Mouse (Mus musculus): ENCODE measurements around the gene Rhoq. TPM values are rescaled to one million over a fixed set of nuclear protein-coding genes. Genes with fewer than 3 reads are reported as not detected.
A peak's percentile ranks its signal among the peaks of the same experiment; 100 is the strongest.

Rhoq gene
- total and polyA plus RNA-seq, 2 experiments from 2014 or later = 5.9 to 51.7 TPM

DNA sequence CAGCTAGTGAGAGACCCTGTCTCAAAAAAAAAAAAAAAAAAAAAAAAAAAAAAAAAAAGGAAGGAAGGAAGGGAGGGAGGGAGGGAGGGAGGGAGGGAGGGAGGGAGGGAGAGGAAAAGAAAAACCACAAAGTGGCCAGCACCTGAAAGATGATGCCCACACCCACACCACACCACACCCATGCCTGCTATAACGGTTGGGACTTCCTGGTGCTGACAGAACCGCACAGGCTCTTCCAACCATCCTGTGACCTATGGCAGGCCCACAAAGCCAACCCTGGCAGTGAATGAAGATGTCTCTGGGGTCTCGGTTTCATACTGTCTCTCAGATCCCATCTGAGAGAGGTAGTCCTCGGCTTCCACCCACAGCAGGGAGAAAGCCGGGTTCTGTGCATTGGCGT lies 33.5 kb upstream of the Rhoq start:
- no peak overlapping the region for H3K4me3 ChIP-seq (ENCODE audit: low read length)
- no peak for ATAC-seq

DNA sequence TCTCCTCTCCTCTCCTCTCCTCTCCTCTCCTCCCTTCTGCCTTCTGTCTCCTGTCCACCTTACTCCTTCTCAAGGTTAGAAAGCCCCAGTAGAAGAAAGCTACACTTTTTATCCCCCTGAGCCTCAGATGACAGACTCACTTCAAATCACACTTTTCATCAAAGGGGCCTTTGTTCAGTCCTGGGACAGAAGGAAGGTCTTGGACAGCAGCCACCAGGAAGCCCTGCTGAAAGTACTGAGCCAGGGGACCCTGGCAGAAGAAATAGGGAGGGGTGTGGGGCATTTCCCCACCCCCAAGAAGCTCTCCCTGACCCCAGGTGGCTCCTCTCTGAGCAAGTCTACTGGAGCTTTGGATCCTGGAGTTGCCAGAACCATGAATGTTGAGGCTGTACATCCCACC lies 32.9 kb upstream of the Rhoq start:
- H3K27ac ChIP-seq = no peak overlapping the region; the same call in 1 of the 2 replicates
- no peak overlapping the region for H3K9ac ChIP-seq (replicated peaks; ENCODE audit: low read length)
- H3K4me2 ChIP-seq (ENCODE audit: low read depth, low read length) = no peak overlapping the region
- no peaks in the 10 kb centered on the region for H3K36me3 ChIP-seq (ENCODE audit: insufficient read depth, low read length)
- H3K4me1 ChIP-seq (ENCODE audit: insufficient read depth, low read length) = 0 out of 2 replicates have a peak, but pooled peaks cover 3% of the 10 kb centered on the region
- TF ChIP-seq CTCF (IDR thresholded peaks at IDR 0.05; ENCODE audit: low read depth) = no peak
- ATAC-seq = no peak
- no peak overlapping the region for H3K4me3 ChIP-seq (ENCODE audit: low read length)
- no peaks in the 10 kb centered on the region for H3K27me3 ChIP-seq (ENCODE audit: insufficient read depth, low read length)
- DNase-seq (ENCODE audit: low spot score) = peak; percentile 58
- peaks cover 4% of the 10 kb centered on the region; the same call in 1 of the 2 replicates for H3K9me3 ChIP-seq (ENCODE audit: low read length)

More for the DNA sequence above, 33.5 kb upstream of the Rhoq start:
- H3K27me3 ChIP-seq (ENCODE audit: insufficient read depth, low read length) = no peaks in the 10 kb centered on the region
- H3K4me2 ChIP-seq (ENCODE audit: low read depth, low read length) = no peak overlapping the region
- H3K9me3 ChIP-seq (ENCODE audit: low read length) = peaks cover 4% of the 10 kb centered on the region; the same call in 1 of the 2 replicates
- peak overlapping the region; percentile 54 for H3K27ac ChIP-seq
- no peak for TF ChIP-seq CTCF (IDR thresholded peaks at IDR 0.05; ENCODE audit: low read depth)
- DNase-seq (ENCODE audit: low spot score) = no peak
- no peaks in the 10 kb centered on the region for H3K36me3 ChIP-seq (ENCODE audit: insufficient read depth, low read length)
- H3K9ac ChIP-seq (replicated peaks; ENCODE audit: low read length) = no peak overlapping the region
- H3K4me1 ChIP-seq (ENCODE audit: insufficient read depth, low read length) = 0 out of 2 replicates have a peak, but pooled peaks cover 3% of the 10 kb centered on the region
- WGBS = 83% methylated on average over 6 of the region's 6 CpGs

DNA sequence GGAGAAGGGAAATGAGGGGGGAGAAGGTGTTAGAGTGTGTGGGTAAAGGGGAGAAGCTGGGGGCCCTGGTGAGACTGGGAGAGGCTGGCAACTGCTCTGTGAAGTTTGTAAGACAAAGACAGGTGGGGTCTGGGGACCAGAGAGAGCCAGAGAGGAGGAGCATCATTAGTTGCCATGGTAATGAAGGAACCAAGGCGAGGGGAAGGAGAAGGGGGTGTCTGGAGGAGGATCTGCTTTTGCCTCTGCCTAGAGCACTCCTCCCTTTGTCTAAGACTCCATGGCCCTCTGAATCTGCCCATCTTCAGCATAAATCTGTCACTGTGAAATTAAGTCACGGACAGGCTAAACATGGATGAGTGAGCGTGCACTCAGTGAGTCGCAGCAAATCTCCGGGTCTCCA lies 30.0 kb upstream of the Rhoq start:
- H3K27ac ChIP-seq = peak overlapping the region; percentile 45
- H3K9ac ChIP-seq (replicated peaks; ENCODE audit: low read length) = no peak overlapping the region

DNA sequence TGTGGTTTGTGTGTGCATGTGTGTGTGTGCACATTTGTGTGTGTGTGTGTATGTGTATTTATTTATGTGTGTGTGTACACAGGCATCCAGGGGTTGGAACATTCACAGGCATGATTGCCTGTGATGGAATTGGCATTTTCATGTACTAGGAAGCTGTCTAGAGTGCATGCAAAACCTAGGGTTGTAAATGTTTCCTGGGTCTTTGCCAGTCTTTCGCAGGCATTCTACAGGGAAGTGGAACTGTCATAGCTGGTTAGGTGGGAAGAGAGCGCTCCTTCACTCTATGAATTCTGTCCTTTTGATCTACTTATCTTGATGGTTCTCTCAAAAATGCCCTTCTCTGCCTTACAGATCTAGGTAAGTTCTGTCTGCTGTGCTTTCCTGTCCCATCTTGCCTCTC lies 25.8 kb upstream of the Rhoq start:
- Histone ChIP-seq H3K4me2 (ENCODE audit: low read depth, low read length) (peak overlapping the region; percentile 65), H3K4me1 (ENCODE audit: insufficient read depth, low read length) (no peaks in the 10 kb centered on the region), H3K9ac (replicated peaks; ENCODE audit: low read length) (no peak overlapping the region), H3K27ac (peak overlapping the region; percentile 66; the same call in 1 of the 2 replicates), H3K36me3 (ENCODE audit: insufficient read depth, low read length) (no peaks in the 10 kb centered on the region), H3K9me3 (ENCODE audit: low read length) (no peaks in the 10 kb centered on the region), H3K27me3 (ENCODE audit: insufficient read depth, low read length) (no peaks in the 10 kb centered on the region), H3K4me3 (ENCODE audit: low read length) (no peak overlapping the region)
- no peak for TF ChIP-seq CTCF (IDR thresholded peaks at IDR 0.05; ENCODE audit: low read depth)
- ATAC-seq (no peak), DNase-seq (ENCODE audit: low spot score) (peak; percentile 25)
- WGBS = 49% methylated on average over 2 of the region's 2 CpGs

More for the DNA sequence above, 30.0 kb upstream of the Rhoq start:
- WGBS = 22% methylated on average over 5 of the region's 5 CpGs
- Histone ChIP-seq H3K36me3 (ENCODE audit: insufficient read depth, low read length) (no peaks in the 10 kb centered on the region), H3K4me1 (ENCODE audit: insufficient read depth, low read length) (0 out of 2 replicates have a peak, but pooled peaks cover 3% of the 10 kb centered on the region), H3K4me2 (ENCODE audit: low read depth, low read length) (0 out of 2 replicates have a peak overlapping the region, but pooled peaks have one; percentile 22), H3K9me3 (ENCODE audit: low read length) (no peaks in the 10 kb centered on the region), H3K4me3 (ENCODE audit: low read length) (no peak overlapping the region), H3K27me3 (ENCODE audit: insufficient read depth, low read length) (no peaks in the 10 kb centered on the region)
- ATAC-seq (peak; percentile 70), DNase-seq (ENCODE audit: low spot score) (peak; percentile 62)
- no peak for TF ChIP-seq CTCF (IDR thresholded peaks at IDR 0.05; ENCODE audit: low read depth)

DNA sequence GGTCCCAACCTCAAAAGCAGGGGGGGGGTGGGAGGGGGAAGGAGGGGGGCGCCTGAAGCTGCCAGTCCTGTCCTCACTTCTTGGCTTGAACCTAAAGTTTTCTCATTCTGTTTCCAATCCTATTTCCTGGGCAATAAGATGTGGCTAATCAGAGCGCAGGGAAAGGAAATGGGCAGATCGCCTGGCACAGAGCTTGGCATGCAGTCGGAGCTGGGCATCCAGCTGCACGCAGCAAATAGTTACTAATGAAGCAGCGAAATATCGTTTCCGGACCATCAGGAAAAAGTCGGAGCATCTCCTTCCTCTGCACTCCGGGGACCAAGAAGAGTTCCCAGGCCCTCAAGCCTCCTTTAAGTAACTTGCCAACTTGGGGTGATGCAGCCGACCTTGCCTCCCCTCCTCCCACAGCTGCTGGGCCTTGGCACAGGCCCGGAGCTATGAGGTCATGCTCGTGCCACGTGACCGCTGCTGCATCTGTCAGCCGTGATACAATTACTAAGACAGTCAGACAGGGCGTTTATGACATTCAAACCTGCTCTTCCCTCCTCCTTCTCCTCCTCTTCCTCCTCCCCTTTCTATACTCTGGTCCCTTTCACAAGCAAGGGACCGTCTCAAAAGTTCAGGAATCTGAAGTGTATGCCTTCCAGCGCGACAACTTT lies 25.3 kb upstream of the Rhoq start:
- no peaks in the 10 kb centered on the region for H3K27me3 ChIP-seq (ENCODE audit: insufficient read depth, low read length)
- peak overlapping the region; percentile 30; the same call in 1 of the 2 replicates for H3K9ac ChIP-seq (replicated peaks; ENCODE audit: low read length)
- peak; percentile 85 for DNase-seq (ENCODE audit: low spot score)
- TF ChIP-seq CTCF (IDR thresholded peaks at IDR 0.05; ENCODE audit: low read depth) = no peak
- peak overlapping the region; percentile 66 for H3K27ac ChIP-seq
- 1% methylated on average over 19 of the region's 20 CpGs for WGBS
- peak; percentile 94 for ATAC-seq
- H3K4me1 ChIP-seq (ENCODE audit: insufficient read depth, low read length) = no peaks in the 10 kb centered on the region
- H3K9me3 ChIP-seq (ENCODE audit: low read length) = no peaks in the 10 kb centered on the region
- H3K36me3 ChIP-seq (ENCODE audit: insufficient read depth, low read length) = no peaks in the 10 kb centered on the region
- peak overlapping the region; percentile 65 for H3K4me2 ChIP-seq (ENCODE audit: low read depth, low read length)
- H3K4me3 ChIP-seq (ENCODE audit: low read length) = peak overlapping the region; percentile 37

DNA sequence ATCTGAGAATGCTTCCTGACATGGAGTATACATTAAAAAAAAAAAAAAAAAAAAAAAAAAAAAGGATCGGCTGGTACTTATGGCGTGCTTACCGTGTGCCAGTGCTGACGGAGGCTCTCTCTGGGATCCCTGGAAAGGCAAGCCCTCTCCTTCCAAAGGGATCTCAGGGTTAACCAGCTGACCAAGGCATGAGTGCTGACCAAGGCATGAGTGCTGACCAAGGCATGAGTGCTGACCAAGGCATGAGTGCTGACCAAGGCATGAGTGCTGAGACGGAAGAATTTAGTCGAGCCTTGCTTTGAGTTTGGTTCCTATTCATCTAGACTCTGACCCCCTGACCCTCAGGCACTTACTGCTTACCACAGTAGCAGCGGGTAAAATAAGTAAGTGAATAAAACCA lies 24.2 kb upstream of the Rhoq start:
- Histone ChIP-seq H3K27me3 (ENCODE audit: insufficient read depth, low read length) (no peaks in the 10 kb centered on the region), H3K27ac (no peak overlapping the region), H3K9me3 (ENCODE audit: low read length) (no peaks in the 10 kb centered on the region), H3K4me3 (ENCODE audit: low read length) (no peak overlapping the region), H3K4me1 (ENCODE audit: insufficient read depth, low read length) (no peaks in the 10 kb centered on the region), H3K4me2 (ENCODE audit: low read depth, low read length) (no peak overlapping the region), H3K36me3 (ENCODE audit: insufficient read depth, low read length) (no peaks in the 10 kb centered on the region), H3K9ac (replicated peaks; ENCODE audit: low read length) (no peak overlapping the region)
- no peak for TF ChIP-seq CTCF (IDR thresholded peaks at IDR 0.05; ENCODE audit: low read depth)
- ATAC-seq (no peak), DNase-seq (ENCODE audit: low spot score) (no peak)
- WGBS = 60% methylated on average over 7 of the region's 7 CpGs

DNA sequence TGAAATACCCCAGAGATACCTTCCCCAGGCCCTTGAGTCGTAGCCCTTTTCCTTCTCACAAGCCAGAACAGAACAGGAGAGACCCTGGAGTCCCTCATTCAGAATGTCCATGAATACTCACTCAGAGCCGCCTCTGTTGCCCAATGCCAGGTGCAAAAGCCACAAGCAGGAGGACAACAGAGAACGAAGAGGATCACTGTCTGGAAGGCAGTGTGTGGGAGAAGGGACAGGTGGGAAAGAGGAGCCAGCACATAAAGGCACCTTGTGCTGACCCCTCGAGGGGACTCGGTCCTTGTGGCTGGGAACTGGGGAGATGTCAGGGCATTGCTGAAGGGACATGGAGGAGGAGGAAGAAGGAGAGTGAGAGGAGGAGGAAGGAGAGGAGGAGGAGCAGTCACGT lies 20.8 kb upstream of the Rhoq start:
- Histone ChIP-seq H3K9ac (replicated peaks; ENCODE audit: low read length) (no peak overlapping the region), H3K27me3 (ENCODE audit: insufficient read depth, low read length) (no peaks in the 10 kb centered on the region), H3K27ac (no peak overlapping the region), H3K4me3 (ENCODE audit: low read length) (no peak overlapping the region), H3K4me2 (ENCODE audit: low read depth, low read length) (no peak overlapping the region), H3K36me3 (ENCODE audit: insufficient read depth, low read length) (no peaks in the 10 kb centered on the region), H3K4me1 (ENCODE audit: insufficient read depth, low read length) (no peaks in the 10 kb centered on the region), H3K9me3 (ENCODE audit: low read length) (no peaks in the 10 kb centered on the region)
- WGBS = 73% methylated on average over 6 of the region's 6 CpGs
- no peak for ATAC-seq
- DNase-seq (ENCODE audit: low spot score) = no peak
- TF ChIP-seq CTCF (IDR thresholded peaks at IDR 0.05; ENCODE audit: low read depth) = no peak

Data from hindbrain, postnatal 0 days (tissue).